In the genomic region with DNA sequence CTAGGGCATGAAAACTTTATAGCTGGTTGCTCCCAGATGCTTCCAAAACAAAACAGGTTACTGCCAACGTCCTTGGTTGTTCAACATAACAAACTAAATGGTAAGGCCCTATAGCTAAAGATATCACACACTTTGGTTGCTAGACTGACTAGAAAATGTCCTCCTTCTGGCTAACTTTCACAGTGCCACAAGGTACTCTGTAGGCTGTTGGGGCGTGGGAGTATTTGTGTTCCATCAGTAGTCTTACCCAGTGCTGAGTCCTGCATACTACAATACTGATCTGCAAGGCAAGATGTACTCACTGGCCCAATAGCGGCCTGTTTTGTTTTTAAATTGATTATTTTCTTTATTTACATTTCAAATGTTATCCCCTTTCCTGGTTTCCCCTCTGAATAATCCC, we compare ENCODE assay signal across 20 mouse cellular contexts.
"Had no signal": no experiment of that assay in that cellular context is flagged by ENCODE, and none has a peak within 500 bp of the region (broad histone marks: within the 10 kb centered on the region; RNA-seq: fewer than 3 reads in every experiment).

No protein-coding gene starts in this region.

- ATAC-seq: forebrain, embryonic 13.5 days; forebrain, embryonic 14.5 days; forebrain, embryonic 15.5 days; forebrain, embryonic 16.5 days; forebrain, postnatal 0 days had no signal

- DNase-seq: cerebellum, adult 8-10 months; cerebellum, adult 9-10 months; cerebellum, adult 9-11 months; cerebellum, postnatal 10 days; cerebellum, postnatal 14 days; cerebellum, postnatal 25 days; cerebellum, postnatal 36 days; embryo, embryonic 11 days; forebrain, postnatal 0 days; gastrocnemius, adult 2 months; gastrocnemius, postnatal 10 days; gastrocnemius, postnatal 14 days; gastrocnemius, postnatal 25 days; gastrocnemius, postnatal 36 days; heart, adult 18-20 months; heart, adult 2 months had no signal
